Mouse (Mus musculus) kidney, embryonic 16.5 days (tissue): ENCODE results near the gene St6galnac5. TPM values are rescaled to one million over a fixed set of nuclear protein-coding genes. Genes with fewer than 3 reads are reported as not detected.

Source experiments
- ATAC-seq: fragments of 200-750 bp; cut with Nextera tagmentation; 2 replicates; pipeline ENCODE4 v1.8.0; 2017; ENCODE audit warnings: moderate TSS enrichment; ENCODE audit not compliant: low FRiP score, low TSS enrichment
- H3K27ac ChIP-seq: fragments of 300-500 bp; sonication (generic); 2 replicates; pipeline ENCODE4 v1.5.1; 2014; ENCODE audit warnings: low read length
- H3K27me3 ChIP-seq: fragments of 300-500 bp; sonication (generic); 2 replicates; pipeline ENCODE4 v1.6.1; 2014; ENCODE audit warnings: low read length, control low read depth, mixed read lengths; ENCODE audit not compliant: insufficient read depth
- H3K36me3 ChIP-seq: fragments of 300-500 bp; sonication (generic); 2 replicates; pipeline ENCODE4 v1.6.1; 2014; ENCODE audit warnings: low read length, control low read depth, mixed read lengths; ENCODE audit not compliant: insufficient read depth
- H3K4me1 ChIP-seq: fragments of 300-500 bp; sonication (generic); 2 replicates; pipeline ENCODE4 v1.6.1; 2014; ENCODE audit warnings: low read length, control low read depth, mixed read lengths; ENCODE audit not compliant: insufficient read depth
- H3K4me2 ChIP-seq: fragments of 300-500 bp; sonication (generic); replicated peaks from 2 replicates; pipeline ENCODE4 v1.6.1; 2014; ENCODE audit warnings: low read depth, low read length
- H3K4me3 ChIP-seq: fragments of 300-500 bp; sonication (generic); 2 replicates; pipeline ENCODE4 v1.5.1; 2014; ENCODE audit warnings: mild to moderate bottlenecking, low read length
- H3K9ac ChIP-seq: fragments of 300-500 bp; sonication (generic); replicated peaks from 2 replicates; pipeline ENCODE4 v1.6.1; 2014; ENCODE audit warnings: low read length
- H3K9me3 ChIP-seq: fragments of 300-500 bp; sonication (generic); 2 replicates; pipeline ENCODE4 v1.6.1; 2016; ENCODE audit warnings: low read length, control low read depth
- WGBS: fragments of 180-500 bp; shearing (Covaris S2); extraction: QIAGEN DNeasy Blood & Tissue Kit; methylation state at CpG from one replicate; pipeline ENCODE4 v1.1.7; 2014; 5-methylcytosine and 5-hydroxymethylcytosine counted together
- polyA plus RNA-seq: library from polyadenylated mRNA; unstranded; fragments of >200 nt; fragmentation: Nextera tagmentation; extraction: Ambion mirVana; gene quantifications from 2 replicates; pipeline ENCODE4 v1.2.1, GENCODE M21; 2015

The St6galnac5 gene
- polyA plus RNA-seq, result 0.85 and 1.2 TPM in 2 replicates

DNA sequence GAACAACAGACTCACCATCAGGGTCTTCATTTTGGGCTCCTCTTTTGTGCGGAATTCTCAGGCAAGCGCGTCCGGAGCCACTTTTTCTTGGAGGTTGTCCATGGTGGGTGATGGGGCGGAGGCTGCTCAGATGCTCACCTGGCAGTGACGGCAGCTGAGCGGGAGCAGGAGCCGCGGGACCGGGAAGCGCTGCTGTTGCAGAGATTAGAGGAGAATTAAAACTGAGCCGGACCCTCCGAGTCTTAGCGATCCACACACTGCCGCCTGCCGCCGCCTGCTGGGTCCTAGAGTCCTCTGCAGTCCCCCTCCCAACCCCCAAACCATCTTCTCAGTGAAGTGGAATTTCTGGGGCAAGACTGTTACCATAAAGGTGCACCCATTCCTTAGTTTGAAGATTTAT is at the start of gene St6galnac5:
Gene St6galnac5, minus strand, starts transcription at position 259 of the 400 bp plus-strand sequence.
- Histone ChIP-seq H3K4me1 (peaks cover 15% of the 10 kb centered on the region), H3K36me3 (no peaks in the 10 kb centered on the region), H3K27ac (no peak within 1 kb of the TSS), H3K9ac (peak within 1 kb of the TSS; percentile 50), H3K4me3 (peak within 1 kb of the TSS; percentile 49), H3K27me3 (peaks cover 9% of the 10 kb centered on the region), H3K4me2 (peak within 1 kb of the TSS; percentile 62), H3K9me3 (no peaks in the 10 kb centered on the region)
- peak; percentile 26; the same call in 1 of the 2 replicates for ATAC-seq
- WGBS, result under 1% methylated on average over 17 of the region's 17 CpGs

DNA sequence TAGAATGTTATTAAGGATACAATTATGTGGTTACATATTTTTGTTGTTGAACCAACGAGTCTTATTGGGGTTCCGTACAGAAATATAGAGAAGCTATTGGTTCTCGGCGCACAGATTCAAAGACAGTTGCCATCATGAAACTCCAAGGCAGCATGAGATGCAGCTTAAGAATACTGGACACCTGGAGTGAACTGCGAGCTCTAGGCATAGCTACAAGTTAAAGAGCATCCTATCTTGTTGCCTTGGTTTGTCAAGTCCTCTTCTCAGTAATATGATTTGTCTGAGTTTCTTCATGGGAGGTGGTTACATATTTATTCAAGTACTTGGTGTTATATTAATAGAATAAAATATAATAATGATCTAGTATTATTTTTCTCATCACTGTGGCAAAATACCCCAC is 48.7 kb upstream of the St6galnac5 start:
- no peak overlapping the region for H3K9ac ChIP-seq
- H3K4me1 ChIP-seq, result no peaks in the 10 kb centered on the region; the same call in 1 of the 2 replicates
- no peaks in the 10 kb centered on the region for H3K27me3 ChIP-seq
- H3K9me3 ChIP-seq, result no peaks in the 10 kb centered on the region
- no peaks in the 10 kb centered on the region for H3K36me3 ChIP-seq
- H3K4me3 ChIP-seq, result no peak overlapping the region
- no peak overlapping the region for H3K4me2 ChIP-seq
- 96% methylated on average over 5 of the region's 5 CpGs for WGBS
- no peak overlapping the region for H3K27ac ChIP-seq
- ATAC-seq, result no peak

DNA sequence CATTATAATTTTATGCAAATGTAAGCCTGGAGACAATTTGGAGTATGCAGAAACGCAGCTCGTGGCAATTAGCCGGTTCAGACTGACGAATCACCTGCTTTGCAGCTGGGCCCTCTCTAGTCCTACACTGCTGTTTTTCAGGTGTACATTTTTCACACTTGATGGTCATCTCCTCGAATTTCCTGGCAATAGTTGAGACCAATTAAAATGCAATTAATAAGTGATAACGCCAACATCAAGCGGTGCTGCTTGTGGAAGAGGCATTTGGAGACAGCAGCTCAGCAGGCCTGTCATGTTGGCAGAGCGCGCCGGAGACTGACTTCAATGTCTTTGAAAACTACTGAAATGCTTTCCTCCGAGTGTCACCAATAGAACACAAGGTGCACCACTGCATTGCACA is 42.0 kb upstream of the St6galnac5 start:
- H3K27ac ChIP-seq, result no peak overlapping the region
- no peaks in the 10 kb centered on the region for H3K36me3 ChIP-seq
- no peak overlapping the region for H3K4me2 ChIP-seq
- no peak overlapping the region for H3K9ac ChIP-seq
- H3K27me3 ChIP-seq, result no peaks in the 10 kb centered on the region
- no peaks in the 10 kb centered on the region for H3K9me3 ChIP-seq
- no peaks in the 10 kb centered on the region for H3K4me1 ChIP-seq
- ATAC-seq, result no peak
- 89% methylated on average over 11 of the region's 11 CpGs for WGBS
- no peak overlapping the region for H3K4me3 ChIP-seq

DNA sequence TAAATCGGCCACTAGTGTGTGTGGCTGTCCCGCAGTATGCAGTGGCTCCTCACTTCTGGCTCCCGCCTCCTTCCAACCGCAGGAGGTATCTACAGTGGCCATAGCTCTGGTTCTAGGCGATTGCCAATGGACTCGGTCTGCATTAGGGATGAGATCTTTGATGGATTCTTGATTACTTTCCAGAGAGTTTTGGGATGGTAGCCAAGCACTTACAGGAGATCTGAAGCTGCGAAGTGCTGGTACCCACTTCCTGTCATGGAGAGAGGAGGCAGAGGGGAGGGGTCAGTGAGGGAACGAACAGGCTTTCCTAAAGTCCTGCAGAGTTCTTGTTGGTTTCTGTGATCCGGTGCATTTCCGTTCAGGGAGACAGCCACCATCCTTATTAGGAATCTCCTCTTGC is 36.0 kb upstream of the St6galnac5 start:
- H3K27ac ChIP-seq, result no peak overlapping the region
- WGBS, result 65% methylated on average over 10 of the region's 10 CpGs
- H3K27me3 ChIP-seq, result no peaks in the 10 kb centered on the region
- no peak overlapping the region for H3K4me3 ChIP-seq
- no peak overlapping the region for H3K9ac ChIP-seq
- ATAC-seq, result no peak
- no peaks in the 10 kb centered on the region for H3K9me3 ChIP-seq
- H3K36me3 ChIP-seq, result no peaks in the 10 kb centered on the region
- H3K4me2 ChIP-seq, result no peak overlapping the region
- H3K4me1 ChIP-seq, result no peaks in the 10 kb centered on the region

DNA sequence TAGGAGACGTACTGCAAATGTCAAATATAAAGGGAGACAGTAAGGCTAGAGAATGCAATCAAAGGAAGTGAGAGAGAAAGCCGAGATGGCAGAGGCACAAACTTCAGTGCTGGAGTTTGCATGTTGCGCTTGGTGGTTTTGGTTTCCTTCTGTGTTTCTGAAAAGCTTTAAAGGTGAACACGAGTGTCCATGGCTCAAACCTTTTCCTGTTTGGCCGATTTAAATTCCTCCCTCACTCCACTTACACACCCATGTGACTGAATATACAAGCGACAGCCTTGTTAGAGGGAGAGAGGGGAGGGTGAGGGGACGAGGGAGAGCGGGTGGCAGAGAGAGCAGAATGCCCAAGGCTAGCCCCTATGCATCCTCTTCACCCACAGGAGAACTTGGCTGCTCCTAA is 34.3 kb upstream of the St6galnac5 start:
- ATAC-seq, result no peak
- no peak overlapping the region for H3K4me2 ChIP-seq
- 55% methylated on average over 8 of the region's 8 CpGs for WGBS

DNA sequence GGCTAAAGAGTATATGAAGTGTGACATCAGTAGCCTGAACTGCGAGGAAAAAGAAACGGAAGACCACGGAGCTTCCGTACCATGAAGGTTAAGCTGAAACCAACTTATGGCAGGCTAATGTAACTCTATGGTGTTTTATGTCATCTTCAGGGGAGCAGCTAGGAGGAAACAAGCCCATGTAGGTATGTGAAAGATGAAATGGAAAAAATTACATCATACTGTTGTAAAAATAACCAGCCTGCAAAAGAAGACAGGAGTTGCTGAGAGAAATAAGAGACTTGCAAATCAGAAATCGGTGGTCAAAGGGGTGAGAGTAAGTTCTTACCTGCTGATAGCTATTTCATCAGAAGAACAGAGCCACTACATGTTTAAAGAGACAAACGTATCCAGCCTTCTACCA is 24.8 kb upstream of the St6galnac5 start:
- Histone ChIP-seq H3K4me3 (no peak overlapping the region), H3K9me3 (no peaks in the 10 kb centered on the region), H3K4me2 (no peak overlapping the region), H3K27me3 (no peaks in the 10 kb centered on the region), H3K36me3 (no peaks in the 10 kb centered on the region), H3K9ac (no peak overlapping the region), H3K27ac (no peak overlapping the region), H3K4me1 (no peaks in the 10 kb centered on the region)
- 88% methylated on average over 6 of the region's 6 CpGs for WGBS
- no peak for ATAC-seq

More for the DNA sequence above, 34.3 kb upstream of the St6galnac5 start:
- H3K27me3 ChIP-seq, result no peaks in the 10 kb centered on the region
- no peaks in the 10 kb centered on the region for H3K9me3 ChIP-seq
- no peaks in the 10 kb centered on the region for H3K4me1 ChIP-seq
- no peak overlapping the region for H3K4me3 ChIP-seq
- no peak overlapping the region for H3K9ac ChIP-seq
- no peaks in the 10 kb centered on the region for H3K36me3 ChIP-seq
- H3K27ac ChIP-seq, result no peak overlapping the region

DNA sequence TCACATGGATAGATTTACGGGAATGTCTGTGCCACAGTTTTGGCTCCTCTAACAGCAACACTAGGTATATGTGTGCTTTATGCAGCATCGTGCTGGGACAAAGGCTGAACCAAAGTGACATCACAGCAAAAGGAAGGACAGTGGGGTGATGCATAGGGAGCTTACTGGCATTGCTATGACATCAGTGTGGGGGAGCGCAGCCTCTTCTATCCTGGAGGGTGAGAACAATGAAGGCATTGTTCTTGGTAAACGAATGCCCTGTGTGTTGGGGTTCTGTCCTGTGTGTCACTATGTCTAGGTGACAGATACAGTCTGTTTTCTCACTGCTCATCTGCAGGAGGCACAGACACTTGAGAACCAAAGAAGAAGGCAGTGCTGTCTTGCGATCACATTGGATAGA is 16.9 kb upstream of the St6galnac5 start:
- H3K4me2 ChIP-seq, result no peak overlapping the region
- no peaks in the 10 kb centered on the region for H3K27me3 ChIP-seq
- 0 out of 2 replicates have a peak, but pooled peaks cover 2% of the 10 kb centered on the region for H3K4me1 ChIP-seq
- H3K9me3 ChIP-seq, result no peaks in the 10 kb centered on the region
- H3K27ac ChIP-seq, result no peak overlapping the region
- no peak for ATAC-seq
- H3K4me3 ChIP-seq, result no peak overlapping the region
- H3K9ac ChIP-seq, result no peak overlapping the region
- 74% methylated on average over 5 of the region's 5 CpGs for WGBS
- H3K36me3 ChIP-seq, result no peaks in the 10 kb centered on the region

DNA sequence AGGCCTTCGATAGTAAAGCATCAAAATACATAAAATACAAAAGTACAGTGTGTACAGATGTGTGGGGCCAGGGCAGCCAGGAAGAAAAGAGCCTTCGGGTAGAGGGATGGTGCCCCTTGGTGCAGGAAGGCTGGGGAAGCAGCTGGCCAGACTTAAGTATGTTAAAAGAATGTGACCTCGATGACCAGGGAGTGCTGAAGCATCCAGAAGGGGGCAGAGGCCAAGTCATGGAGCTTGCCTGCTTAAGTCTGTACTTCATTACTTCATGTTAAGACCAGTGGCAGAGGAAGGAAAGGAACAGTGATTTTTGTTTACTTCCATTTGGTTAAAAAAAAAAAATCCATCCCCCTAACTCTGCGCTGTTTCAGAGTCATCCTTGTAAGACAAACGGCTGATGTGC is 16.1 kb upstream of the St6galnac5 start:
- ATAC-seq, result no peak; the same call in 1 of the 2 replicates
- H3K4me3 ChIP-seq, result no peak overlapping the region
- no peaks in the 10 kb centered on the region for H3K36me3 ChIP-seq
- WGBS, result 42% methylated on average over 5 of the region's 5 CpGs
- no peak overlapping the region for H3K4me2 ChIP-seq
- no peak overlapping the region for H3K9ac ChIP-seq
- no peaks in the 10 kb centered on the region for H3K27me3 ChIP-seq
- no peak overlapping the region for H3K27ac ChIP-seq
- 0 out of 2 replicates have a peak, but pooled peaks cover 2% of the 10 kb centered on the region for H3K4me1 ChIP-seq
- H3K9me3 ChIP-seq, result no peaks in the 10 kb centered on the region

DNA sequence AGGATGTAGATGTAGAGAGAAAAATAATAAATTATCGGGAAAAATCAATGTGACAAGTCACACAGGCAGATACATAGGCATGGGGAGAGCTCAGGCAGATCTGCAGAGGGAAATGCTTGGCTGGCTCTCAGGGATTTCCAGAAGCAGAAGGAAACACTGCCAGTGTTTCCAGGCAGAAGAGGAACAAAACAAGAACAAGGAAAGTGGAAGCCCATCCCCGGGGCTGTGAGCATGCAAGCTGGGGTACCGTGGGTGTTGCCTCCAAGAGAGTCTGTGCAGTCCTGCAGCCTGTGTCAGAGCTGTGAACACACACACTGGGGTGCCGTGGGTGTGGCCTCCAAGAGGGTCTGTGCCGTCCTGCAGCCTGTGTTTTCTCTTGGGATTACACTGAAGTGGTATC is 11.6 kb upstream of the St6galnac5 start:
- no peak overlapping the region for H3K9ac ChIP-seq
- ATAC-seq, result no peak
- H3K27ac ChIP-seq, result no peak overlapping the region
- WGBS, result 62% methylated on average over 5 of the region's 5 CpGs
- H3K36me3 ChIP-seq, result no peaks in the 10 kb centered on the region
- no peaks in the 10 kb centered on the region for H3K27me3 ChIP-seq
- 0 out of 2 replicates have a peak, but pooled peaks cover 2% of the 10 kb centered on the region for H3K4me1 ChIP-seq
- H3K4me2 ChIP-seq, result no peak overlapping the region
- H3K4me3 ChIP-seq, result no peak overlapping the region
- no peaks in the 10 kb centered on the region for H3K9me3 ChIP-seq

DNA sequence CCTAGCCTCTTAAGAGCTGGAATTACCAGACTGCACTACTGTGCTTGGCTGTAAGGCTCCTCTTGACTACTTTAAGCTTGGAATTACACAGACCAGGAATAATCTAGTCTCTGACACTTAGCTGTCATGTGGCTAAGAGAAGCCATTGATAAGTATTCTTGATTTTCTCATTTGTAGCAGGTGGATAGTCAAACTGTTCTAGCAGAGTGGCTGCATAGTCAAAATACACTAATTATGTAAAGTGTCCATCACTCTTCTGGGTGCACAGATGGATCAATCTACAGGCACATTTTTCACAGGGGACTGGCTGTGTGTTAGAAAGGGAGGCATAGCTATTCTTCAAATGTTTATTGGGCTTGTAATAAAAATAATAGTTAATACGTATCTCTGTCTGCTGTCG is 8.7 kb upstream of the St6galnac5 start:
- WGBS, result 82% methylated on average over 2 of the region's 2 CpGs
- no peak for ATAC-seq

More for the DNA sequence above, 8.7 kb upstream of the St6galnac5 start:
- no peaks in the 10 kb centered on the region for H3K4me1 ChIP-seq
- H3K4me2 ChIP-seq, result no peak overlapping the region
- H3K4me3 ChIP-seq, result no peak overlapping the region
- no peaks in the 10 kb centered on the region for H3K9me3 ChIP-seq
- no peak overlapping the region for H3K9ac ChIP-seq
- H3K36me3 ChIP-seq, result no peaks in the 10 kb centered on the region
- no peak overlapping the region for H3K27ac ChIP-seq
- no peaks in the 10 kb centered on the region for H3K27me3 ChIP-seq
